Mouse (Mus musculus) kidney, adult 18-20 months (tissue): ENCODE measurements at regions not wholly inside any gene's neighbourhood (a gene's known extent, or its start where the extent isn't known, plus 50 kb on each side); places are given as distances from the start of the nearest gene placed in this dataset.

Source experiments
- DNase-seq: peaks from one replicate; pipeline ENCODE4 v3.0.0; 2021

- DNase-seq, result no peak
Observed at GRCm38 (mm10) chr9:41587762-41588161, 426.3 kb upstream of the Ubash3b start.

GRCm38 (mm10) chr9:41586966-41587570 is 425.6 kb upstream of the Ubash3b start:
- DNase-seq, result no peak

- DNase-seq, result no peak
Observed at GRCm38 (mm10) chr9:41586291-41586690, 424.8 kb upstream of the Ubash3b start.

GRCm38 (mm10) chr9:41585771-41586170 is 424.3 kb upstream of the Ubash3b start:
- DNase-seq, result no peak

GRCm38 (mm10) chr9:41585012-41585411 is 423.5 kb upstream of the Ubash3b start:
- no peak for DNase-seq

- DNase-seq, result no peak
Observed at GRCm38 (mm10) chr9:41583711-41584329, 422.3 kb upstream of the Ubash3b start.

- no peak for DNase-seq
Observed at GRCm38 (mm10) chr9:41583276-41583675, 421.8 kb upstream of the Ubash3b start.

GRCm38 (mm10) chr9:41582711-41583236 is 421.3 kb upstream of the Ubash3b start:
- no peak for DNase-seq

- peak; percentile 6 for DNase-seq
Observed at GRCm38 (mm10) chr9:41582171-41582570, 420.7 kb upstream of the Ubash3b start.

GRCm38 (mm10) chr9:41581741-41582140 is 420.2 kb upstream of the Ubash3b start:
- no peak for DNase-seq

GRCm38 (mm10) chr9:41581152-41581551 is 419.7 kb upstream of the Ubash3b start:
- DNase-seq, result peak; percentile 5

GRCm38 (mm10) chr9:41580611-41581041 is 419.1 kb upstream of the Ubash3b start:
- peak; percentile 34 for DNase-seq

GRCm38 (mm10) chr9:41580067-41580466 is 418.6 kb upstream of the Ubash3b start:
- peak; percentile 5 for DNase-seq

GRCm38 (mm10) chr9:41579107-41580014 is 417.9 kb upstream of the Ubash3b start:
- DNase-seq, result peak; percentile 31

GRCm38 (mm10) chr9:41578221-41579106 is 417.0 kb upstream of the Ubash3b start:
- no peak for DNase-seq

GRCm38 (mm10) chr9:41577760-41578159 is 416.3 kb upstream of the Ubash3b start:
- DNase-seq, result no peak

- DNase-seq, result no peak
Observed at GRCm38 (mm10) chr9:41575826-41576225, 414.3 kb upstream of the Ubash3b start.

- DNase-seq, result no peak
Observed at GRCm38 (mm10) chr9:41570262-41570661, 408.8 kb upstream of the Ubash3b start.

GRCm38 (mm10) chr9:41566496-41566895 is 405.0 kb upstream of the Ubash3b start:
- no peak for DNase-seq

- DNase-seq, result no peak
Observed at GRCm38 (mm10) chr9:41565784-41566183, 404.3 kb upstream of the Ubash3b start.

- no peak for DNase-seq
Observed at GRCm38 (mm10) chr9:41563376-41563775, 401.9 kb upstream of the Ubash3b start.

- DNase-seq, result no peak
Observed at GRCm38 (mm10) chr9:41558456-41558855, 397.0 kb upstream of the Ubash3b start.
